Mouse (Mus musculus) right cerebral cortex, postnatal 36 days (tissue): ENCODE results near the gene Zfp1.
A peak's percentile ranks its signal among the peaks of the same experiment; 100 is the strongest.

ENCODE experiments used
- DNase-seq, 2 experiments: peaks; one replicate each; pipeline ENCODE4 v3.0.0; 2022; ENCODE audit warnings: low spot score in 2 of 2, mixed read lengths in 1 of 2

Zfp1 gene

DNA sequence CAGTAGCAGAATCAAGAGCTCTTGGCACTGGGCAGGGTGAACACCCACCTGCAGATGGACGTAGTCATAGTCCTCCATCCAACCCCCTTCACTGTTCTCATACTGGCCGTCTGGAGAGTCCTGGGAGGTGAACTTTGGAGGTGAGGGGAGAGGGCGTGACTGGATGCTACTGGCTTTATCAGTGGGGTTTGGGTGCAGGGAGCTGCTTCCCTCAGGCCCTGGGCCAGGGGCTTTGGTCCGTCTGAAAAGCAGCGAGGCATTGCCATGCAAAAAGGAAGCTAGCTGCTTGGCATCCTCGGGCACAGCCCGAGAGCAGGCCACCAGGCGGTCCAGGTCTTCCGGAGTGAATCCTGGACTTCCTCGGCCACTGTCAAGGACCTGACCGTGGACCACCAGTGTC lies 70.1 kb downstream of the Zfp1 start:
- DNase-seq = no peak

DNA sequence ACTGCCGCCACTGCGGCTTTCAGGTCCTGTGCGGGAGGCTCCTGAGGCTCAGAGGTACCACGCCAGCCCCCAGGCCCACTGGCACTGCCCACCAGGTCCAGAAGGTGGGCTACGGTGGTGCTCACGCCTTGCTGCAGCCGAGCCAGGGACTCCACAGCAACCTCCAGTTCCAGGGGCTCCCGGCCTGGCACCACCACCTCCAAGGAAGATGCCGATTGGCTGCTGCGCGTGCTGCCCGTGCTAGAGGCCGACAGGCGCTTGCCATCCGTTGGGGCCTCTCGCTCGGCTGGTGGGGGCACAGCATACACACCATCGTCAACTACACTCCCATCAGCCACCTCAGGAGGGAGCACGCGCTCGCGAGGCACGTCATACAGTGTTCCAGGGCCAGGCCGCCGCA lies 70.6 kb downstream of the Zfp1 start:
- DNase-seq = no peak

DNA sequence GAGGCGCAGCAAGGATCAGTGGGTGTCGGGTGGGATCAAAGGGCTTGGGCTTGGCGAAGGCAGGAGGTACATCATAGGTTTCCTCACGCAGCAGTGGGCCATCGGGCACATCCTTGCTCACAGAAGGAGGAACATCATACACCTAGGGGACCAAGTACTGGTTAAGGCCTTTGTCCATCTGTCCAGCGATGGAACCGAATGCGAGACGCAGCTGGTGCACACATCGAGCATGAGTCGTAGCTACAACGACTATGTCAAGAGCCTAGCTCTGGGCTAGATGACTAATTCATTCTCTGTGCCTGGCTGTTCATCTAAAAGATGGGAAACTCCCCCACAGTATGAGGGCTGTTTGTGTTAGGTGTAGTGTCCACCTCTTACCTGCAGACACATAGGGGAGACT lies 71.1 kb downstream of the Zfp1 start:
- no peak for DNase-seq

DNA sequence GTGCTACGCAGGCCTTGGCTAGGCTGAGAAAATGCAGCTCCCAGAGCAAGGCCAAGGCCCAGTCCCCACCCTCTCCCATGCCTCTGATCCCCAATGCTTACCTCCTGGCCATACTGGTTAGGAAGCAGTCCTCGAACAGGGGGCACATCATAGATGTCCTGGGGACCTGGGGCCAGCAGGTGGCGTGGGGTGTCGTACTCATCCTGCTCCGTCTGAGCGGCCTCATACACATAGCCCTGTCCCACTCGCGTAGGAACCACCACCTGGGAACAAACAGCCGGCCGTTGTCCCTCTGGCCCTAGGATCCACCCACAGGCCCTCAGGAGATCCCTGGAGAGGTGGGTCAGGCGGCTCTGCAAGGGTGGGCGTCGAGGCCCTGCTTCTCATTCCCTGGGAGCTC lies 72.3 kb downstream of the Zfp1 start:
- DNase-seq = no peak

DNA sequence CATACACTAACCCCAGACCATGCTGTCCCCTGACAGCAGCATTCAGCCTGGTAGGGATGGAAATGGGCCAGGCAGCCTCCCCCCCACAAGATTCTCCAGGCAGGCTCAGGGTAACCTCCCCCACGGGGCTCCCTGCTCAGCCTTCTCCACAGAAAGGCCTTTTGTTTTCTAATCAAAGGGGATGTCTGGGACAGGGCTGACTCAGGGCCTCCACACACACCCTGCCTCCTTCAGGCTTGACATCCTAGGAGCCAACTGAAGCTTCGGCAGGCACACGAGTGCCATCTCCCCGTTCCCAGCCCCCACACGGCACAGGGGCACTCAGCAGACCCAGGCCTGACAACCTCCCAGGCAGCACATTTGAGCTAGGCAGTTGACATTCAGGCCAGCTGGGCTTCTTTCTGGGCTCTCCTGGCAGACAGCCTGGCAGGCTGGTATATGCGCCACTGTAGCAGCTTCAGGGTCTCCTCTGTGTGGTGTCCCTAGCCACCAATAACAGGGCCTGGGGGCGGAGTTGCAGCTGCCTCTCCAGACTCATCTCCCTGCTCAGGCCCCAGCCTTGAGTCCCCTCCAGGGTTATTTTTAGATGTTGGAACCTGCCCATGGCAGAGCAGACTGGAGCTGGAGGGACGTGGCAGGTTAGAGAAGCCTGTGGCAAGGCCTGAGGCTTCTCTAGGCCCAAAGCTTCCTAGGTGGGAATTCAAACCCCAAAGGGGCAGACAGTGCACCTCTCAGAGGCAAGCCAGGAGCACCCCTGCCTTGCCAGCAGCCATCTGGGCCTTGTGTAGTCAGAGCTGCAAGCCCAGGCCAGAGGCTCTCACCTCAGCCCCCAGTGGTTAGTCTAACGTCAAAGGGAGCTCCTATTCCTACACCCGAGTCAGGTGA lies 73.6 kb downstream of the Zfp1 start:
- DNase-seq = peak; percentile 73 to 77

DNA sequence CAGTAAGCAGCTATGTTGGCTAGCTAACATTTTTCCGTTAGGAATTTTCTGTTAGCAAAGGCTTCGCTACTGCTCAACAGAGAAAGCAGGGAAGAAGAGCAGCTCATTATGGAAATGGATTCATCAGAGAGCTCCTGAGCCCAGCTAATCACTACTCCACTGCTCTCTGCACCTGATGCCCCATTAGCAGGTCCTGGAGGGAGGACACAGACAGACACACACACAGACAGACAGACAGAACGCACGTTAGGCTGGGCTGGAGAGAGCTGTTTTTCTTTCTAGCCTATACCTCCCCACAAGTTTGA lies 74.2 kb downstream of the Zfp1 start:
- no peak for DNase-seq

DNA sequence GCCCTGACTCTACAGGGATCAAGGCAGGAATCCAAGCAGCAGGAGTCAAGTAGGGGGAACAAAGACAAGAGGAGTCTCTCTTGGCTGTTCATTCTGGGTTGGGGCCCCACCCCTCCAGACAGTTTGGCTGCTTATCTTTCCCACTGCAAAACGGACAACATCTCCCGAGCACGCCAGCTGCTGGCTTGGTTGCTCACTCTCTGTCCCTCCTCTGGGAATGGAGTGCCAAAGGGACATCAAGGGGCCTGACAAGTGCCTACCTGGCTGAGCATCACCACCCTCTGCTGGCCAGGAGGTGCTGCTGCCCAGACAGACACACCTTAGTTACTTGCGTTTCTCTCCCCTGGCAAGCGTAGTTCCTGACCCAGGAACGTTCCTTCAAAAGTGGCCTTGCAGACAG lies 74.7 kb downstream of the Zfp1 start:
- no peak for DNase-seq

DNA sequence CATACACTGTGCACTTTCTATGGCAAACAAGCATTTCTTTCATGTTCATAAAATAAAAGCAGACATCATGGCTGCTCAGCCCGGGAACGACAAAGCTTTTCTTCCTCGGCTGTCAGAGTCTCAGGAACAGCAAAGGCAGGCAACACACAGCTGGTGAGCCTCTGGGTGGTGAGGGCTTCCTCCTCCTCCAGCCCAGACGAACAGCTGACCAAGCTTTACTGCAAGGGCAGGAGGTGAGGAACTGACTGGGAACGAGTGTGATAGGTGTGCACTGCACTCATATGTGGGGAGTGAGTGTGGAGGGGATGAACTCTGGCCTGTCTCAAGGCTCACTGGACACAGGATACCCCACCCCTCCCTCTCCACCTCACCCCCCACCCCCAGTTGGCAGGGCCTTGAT lies 75.7 kb downstream of the Zfp1 start:
- no peak for DNase-seq

DNA sequence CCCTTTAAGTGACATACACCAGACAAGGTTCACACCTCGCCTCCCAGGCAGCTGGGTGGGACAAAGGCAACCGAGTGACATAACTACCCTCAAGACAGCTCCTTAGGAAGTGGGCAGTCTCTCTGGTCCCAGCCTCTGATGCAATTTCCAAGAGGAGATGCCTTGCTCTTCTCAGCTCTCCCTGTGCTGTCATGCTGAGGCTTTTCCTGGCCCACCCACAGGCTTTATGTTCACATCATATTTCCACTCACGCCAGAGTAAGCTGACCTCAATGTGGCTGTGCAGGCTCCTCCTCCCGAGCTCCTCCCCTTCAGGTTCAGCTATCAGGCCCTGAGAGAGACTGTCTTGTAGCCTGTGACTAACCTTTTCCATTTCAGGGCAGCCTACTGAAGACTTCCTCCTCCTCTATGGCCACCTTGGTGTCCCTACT lies 76.9 kb downstream of the Zfp1 start:
- no peak for DNase-seq
